Mouse (Mus musculus): Measurements from ENCODE around the gene 2410015M20Rik.
"Not testable (repeated sequence)": the region's sequence is repeated elsewhere in the genome, so short reads cannot be mapped to it uniquely, and the experiment has no call there.

2410015M20Rik gene

DNA sequence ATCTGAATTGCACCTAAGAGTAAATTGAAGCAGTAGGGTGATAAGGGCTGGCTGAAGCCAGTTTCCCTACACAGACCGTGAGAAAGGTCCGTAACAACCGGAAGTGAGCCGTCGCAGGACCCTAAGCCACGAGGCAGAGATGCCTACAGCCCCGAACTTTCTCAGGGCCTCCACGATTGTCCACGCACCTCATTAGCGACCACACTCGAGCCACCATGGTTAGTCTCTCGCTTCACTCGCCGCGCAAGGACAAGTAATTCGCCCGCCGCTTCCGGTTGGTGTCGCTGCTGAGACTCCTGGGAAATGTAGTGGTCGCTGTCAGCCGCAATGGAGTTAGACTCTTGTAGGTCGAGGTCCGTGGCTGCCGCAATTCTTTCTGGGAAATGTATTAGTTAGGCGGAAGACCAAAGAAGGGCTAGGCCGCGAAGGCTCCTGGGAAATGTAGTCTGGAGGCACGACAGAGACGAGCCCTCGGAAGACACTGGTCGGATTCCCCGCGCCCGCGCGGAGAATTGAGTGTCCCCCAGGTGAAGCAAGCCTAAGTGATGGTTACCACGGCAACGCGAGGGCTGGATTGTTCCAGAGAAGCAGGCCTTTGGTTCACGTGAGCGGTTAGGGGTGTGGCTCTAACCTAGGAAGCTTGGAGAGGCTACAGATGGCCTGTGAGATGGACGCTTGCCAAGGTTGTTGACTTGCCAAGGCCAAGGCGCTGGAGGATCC lies at the start of gene 2410015M20Rik:
Gene 2410015M20Rik (minus strand): TSS at position 320 of the 720 bp plus-strand sequence.
- DNase-seq (ENCODE audit: low read depth, low spot score), result peak; percentile 96

DNA sequence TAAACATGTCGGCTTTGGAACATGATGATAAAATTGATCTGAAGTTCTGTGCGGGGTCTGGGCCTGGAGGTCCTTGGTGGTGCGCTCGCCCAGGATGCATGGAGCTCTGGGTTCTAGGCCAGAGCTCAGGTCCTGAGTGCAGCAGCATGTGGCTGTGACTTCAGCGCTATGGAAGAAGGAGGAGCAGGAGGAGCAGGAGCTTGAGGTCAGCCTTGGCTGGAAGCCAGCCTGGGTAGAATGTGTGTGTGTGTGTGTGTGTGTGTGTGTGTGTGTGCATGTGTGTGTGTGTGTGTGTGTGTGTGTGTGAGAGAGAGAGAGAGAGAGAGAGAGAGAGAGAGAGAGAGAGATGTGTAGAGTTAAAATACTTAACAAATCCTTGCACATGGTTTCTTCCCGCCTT lies 46.6 kb upstream of the 2410015M20Rik start:
- no peak for DNase-seq (ENCODE audit: low read depth, low spot score)

DNA sequence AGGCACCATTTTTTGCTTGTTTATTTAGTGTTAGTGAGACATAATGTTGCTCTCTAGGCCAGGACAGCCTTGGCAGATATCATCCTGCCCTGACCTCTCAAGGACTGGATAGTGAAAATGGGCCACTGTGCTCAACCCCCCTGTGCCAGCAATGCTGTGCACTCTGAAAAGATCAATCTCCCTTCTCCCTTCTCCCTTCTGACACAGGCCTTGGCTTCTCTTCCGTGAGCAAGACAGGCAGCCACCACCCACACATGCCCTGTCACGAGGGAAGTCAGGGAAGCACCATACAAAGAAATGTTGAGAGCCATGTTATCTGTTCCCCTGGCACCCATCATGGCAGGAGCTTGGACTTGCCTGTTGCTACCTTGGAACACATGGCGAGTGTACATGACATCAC lies 45.7 kb upstream of the 2410015M20Rik start:
- no peak for DNase-seq (ENCODE audit: low read depth, low spot score)

DNA sequence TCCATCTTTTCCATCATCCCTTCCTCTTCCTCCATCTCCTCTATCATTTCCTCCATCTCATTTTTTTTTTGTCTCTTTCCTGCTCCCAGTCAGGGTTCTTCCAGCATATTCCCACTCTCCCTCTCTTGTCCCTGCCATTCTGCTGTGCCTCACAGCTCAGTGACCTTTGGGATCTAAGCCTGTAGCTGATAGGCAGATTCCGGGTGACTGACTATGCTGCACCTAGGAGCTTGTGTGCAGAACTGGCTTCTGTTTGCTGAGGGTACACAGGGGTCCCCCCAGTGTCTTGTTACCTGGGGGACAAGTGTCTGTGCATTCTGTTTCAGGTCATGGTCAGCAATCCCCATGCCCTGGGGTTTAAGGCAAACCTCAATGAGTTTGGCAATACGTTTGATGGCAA lies 45.2 kb upstream of the 2410015M20Rik start:
- DNase-seq (ENCODE audit: low read depth, low spot score), result no peak

DNA sequence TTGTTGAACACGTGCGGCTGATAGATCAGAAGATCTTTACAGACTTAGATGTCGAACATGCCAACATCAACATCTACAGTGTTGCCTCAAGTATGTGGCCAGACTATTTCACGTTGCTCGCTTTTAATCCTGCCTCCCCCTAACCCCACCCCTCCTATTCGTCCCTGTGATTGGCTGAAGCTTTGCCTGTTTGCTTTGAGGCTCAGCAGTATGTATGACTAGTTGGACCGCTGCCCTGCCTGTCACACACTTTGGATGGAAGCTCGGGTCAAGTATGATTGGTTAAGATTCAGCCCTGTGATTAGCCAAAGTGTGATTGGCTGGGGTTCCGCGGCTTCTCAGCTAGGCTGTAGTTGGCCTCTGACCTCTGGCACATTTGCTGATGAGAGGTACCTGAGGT lies 42.2 kb upstream of the 2410015M20Rik start:
- no peak for DNase-seq (ENCODE audit: low read depth, low spot score)

DNA sequence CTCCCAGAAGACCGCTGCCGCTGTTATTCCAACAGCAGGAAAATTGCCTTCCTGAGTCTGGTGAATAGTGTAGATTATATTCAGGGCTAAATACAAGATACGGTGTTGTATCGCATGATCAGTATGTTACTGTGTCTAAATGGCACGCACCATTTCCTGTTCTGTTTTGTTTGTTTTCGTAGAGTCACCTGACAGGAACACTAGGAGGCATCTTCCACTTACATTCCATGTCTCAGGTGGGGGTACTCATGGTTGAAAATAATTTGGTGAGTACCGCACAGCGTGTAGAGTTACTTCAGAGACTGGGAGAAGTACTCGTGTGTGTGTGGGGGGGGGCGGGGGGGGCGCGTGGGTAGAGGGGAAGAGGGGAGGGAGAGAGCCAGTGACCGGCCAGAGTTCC lies 38.0 kb upstream of the 2410015M20Rik start:
- DNase-seq (ENCODE audit: low read depth, low spot score), result peak; percentile 23

DNA sequence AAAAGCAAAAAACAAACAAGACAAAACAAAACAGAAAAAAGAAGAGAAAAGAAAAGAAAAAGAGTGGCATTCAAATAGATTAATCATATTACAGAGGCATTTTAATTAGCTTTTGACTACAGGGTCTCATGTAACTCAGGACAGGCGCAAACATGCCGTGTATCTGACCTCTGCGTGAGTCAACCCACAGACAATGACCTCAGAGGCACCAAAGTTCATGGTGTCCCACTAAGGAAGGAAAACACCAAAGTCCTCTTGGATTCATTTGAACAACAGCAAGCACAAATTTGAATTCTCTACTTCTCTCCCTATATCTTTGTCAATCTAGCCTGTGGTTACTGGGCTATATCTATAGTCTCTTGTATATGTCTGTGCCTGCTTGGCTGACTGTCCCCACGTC lies 33.7 kb upstream of the 2410015M20Rik start:
- no peak for DNase-seq (ENCODE audit: low read depth, low spot score)

DNA sequence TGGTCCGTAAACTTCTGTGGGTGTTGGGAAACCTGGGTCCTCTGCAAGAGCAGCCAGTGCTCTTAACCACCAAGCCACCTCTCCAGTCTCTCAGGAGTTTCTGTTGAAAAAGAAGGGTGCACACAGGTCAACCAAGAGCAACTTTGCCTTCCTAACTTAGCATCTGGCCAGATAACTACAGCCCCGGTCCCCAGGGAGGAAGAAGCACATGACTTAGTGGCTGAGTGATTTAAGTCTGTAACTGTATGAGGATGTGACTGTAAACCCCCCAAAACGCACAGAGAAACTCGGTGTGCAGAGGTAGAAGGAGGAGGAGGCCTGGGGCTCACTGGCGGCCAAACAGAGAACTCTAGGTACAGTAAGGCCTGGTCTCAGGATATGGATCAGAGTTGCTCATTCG lies 24.5 kb upstream of the 2410015M20Rik start:
- no peak for DNase-seq (ENCODE audit: low read depth, low spot score)

DNA sequence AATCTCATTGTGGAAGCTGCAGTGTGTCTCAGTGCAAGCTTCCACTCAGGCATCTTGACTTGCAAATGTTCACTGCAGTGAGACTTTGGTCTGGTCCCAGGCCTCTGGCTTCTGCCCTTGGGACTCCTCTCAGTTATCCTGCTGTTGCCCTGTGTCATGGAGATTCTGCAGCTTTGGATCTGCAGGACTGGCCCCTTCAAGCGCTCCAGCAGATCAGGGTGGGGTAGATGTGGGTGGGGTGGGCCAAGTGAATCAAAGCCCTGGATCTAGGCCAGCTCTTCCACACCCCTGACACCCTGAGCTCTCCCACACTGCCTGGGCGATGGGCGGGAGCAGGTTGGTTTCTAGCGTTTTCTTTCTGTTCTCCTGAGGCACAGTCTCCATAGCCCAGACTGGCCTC lies 22.2 kb upstream of the 2410015M20Rik start:
- no peak for DNase-seq (ENCODE audit: low read depth, low spot score)

DNA sequence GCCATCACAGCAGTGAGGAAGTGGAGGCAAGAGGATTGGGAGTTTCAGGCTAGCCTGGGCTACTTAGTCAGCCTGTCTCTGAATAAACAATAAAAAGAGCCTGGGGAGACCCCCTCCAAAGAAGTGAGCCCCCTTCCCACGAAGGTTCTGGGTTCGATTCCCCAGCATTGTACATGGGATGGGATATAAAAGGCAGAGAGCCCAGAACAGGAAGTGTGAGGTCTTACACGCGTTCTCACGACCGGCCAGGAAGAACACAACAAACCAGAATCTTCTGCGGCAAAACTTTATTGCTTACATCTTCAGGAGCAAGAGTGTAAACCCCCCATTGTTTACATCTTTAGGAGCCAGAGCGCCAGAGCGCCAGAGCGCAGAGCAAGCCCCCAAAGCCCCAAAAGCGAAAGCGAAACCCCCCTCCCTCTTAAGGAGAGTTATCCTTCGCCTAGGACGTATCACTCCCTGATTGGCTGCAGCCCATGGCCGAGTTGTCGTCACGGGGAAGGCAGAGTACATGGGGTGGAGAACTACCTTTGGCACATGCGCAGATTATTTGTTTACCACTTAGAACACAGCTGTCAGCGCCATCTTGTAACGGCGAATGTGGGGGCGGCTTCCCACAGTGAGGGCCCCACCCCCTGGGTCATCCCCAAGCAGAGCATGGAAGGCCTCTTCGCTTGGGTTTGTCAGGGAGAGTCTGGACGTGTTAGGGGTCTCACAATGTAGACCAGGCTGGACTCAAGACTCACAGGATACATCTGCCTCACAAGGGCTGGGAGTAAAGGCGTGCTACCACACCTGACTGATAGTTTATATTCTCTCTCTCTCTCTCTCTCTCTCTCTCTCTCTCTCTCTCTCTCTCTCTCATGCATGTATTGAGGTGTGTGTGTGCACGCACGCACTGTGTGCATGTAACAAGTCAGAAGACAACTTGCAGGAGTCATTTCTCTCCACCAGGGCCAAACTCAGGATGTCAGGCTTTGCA lies 20.5 kb upstream of the 2410015M20Rik start:
- DNase-seq (ENCODE audit: low read depth, low spot score), result not testable (repeated sequence)

DNA sequence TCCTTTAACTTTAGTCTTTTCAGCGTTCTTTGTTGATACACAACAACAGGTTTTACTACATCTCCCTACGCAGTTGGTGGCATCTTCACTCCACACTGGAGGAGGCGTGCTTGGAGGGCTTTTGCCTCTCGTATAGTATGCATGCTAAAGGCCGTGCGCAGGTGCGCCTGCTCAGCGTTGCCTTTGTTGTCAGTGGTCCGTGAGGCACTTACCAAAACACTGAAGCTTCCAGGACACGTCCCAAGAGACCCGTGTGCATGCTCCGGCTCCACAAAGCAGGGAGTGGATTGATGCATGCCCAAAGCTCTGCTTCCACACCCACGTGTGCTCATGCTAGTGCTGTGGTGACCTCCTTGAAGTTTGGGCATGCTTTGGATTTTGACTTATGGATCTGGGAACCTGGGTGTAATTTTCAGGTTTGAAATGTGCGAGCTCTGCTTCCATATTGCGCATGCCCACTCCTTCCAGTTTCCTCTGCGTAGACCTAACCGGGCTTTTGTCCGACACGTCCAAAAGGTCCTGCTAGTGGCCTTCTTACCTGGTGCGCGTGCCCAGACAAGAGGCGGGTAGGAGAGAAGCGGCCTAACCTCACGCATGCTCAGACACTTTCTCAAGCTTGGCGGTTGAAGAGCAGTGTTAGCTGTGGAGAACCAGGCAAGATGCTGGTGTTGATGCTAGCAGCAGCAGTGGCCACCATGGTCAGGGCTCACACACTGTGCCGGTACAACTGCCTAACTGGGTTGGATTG lies 18.1 kb upstream of the 2410015M20Rik start, which contains the start of gene Catsperd:
Gene Catsperd (plus strand): TSS at position 614 of the 748 bp plus-strand sequence.
- peak; percentile 44 for DNase-seq (ENCODE audit: low read depth, low spot score)

DNA sequence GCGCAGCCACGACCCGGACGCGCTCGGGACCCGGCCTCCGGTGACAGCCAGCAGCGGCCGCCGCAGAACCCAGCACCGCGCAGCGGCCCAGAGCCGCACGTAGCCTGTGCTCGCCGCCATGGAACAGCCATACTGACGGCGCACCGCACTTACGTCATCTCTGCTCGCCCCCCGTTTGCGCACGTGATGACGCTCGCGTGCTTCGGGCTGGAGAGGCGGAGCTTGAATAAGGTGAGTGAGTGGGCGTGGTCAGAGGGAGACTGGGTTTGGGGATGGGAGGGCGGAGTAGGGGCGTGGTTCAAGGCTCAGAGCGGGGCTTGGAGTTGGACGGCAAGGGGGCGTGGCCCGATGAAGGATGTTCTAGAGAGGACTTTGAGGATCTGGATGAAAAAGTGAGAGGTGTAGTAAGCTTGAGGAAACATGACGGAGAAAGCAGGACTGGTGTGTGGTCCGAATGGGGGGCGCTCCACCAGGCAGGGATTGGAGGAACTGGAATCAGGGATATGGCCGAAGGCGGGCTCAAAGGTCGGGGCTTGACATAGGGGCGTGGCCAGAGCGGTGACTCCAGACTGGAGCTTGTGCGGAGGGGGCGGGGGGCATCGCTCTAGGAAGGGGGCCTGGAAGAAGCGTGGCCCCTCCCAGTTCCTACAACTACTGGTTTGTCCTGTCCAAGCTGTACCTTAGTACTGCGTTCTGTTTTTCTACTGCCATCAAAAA lies 17.3 kb upstream of the 2410015M20Rik start, which contains the start of gene Lonp1:
Gene Lonp1 (minus strand): TSS at position 134 of the 717 bp plus-strand sequence.
- DNase-seq (ENCODE audit: low read depth, low spot score), result peak; percentile 100

DNA sequence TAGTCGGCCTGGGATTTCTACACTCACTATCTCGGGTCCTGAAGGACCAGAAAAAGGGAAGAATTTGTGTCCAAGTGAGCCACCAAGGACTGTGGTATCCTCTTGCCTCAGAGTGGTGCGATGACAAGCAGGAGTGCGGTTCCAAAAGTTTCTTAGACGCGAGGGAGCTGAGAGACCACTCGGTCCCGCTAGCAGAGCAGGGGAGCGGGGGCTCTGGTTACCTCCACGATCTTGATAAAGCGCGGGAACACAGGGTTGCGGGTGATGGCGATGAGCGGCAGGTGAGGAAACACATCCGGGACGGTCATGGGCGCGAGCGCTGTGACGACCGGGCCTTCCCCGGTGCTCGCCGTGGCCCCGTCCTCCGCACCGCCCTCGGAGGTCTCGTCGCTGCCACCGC lies 16.7 kb upstream of the 2410015M20Rik start:
- no peak for DNase-seq (ENCODE audit: low read depth, low spot score)

DNA sequence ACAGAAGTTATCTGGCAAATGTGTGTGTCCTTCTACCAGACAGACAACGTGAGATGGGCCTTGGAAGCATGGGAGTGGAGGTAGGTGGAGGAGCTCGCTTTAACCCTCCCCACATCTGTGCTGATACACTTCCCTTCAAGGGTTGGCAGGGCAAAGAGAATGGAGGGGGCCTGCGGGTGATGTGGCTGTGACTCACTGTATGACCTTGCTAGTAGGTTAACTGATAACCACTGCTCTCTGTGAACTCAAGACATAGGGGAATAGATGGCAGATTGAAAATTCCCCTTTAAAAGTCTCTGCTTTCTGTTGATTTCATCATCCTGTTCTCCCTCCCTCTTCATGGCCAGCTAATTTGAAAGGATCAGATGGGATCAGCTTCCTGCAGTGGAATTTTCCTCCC lies 15.9 kb upstream of the 2410015M20Rik start:
- DNase-seq (ENCODE audit: low read depth, low spot score), result no peak

DNA sequence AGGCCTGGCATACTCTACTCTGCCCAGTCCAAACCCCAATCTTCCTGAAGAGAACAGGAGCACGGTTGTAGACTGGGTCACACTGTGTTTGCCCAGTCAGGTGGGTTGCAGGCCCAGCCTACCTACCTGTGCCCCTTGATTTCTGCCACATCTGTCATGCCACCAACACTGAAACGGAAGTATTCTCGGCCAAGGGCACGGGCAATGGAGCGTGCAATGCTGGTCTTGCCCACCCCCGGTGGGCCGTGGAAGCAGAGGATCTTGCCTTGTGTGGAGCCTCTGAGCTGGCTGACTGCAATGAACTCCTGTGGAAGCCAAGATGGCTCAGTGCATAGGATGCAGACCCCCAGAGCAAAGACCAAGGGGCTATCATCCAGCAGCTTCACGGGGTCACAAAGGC lies 8.1 kb upstream of the 2410015M20Rik start:
- DNase-seq (ENCODE audit: low read depth, low spot score), result no peak

DNA sequence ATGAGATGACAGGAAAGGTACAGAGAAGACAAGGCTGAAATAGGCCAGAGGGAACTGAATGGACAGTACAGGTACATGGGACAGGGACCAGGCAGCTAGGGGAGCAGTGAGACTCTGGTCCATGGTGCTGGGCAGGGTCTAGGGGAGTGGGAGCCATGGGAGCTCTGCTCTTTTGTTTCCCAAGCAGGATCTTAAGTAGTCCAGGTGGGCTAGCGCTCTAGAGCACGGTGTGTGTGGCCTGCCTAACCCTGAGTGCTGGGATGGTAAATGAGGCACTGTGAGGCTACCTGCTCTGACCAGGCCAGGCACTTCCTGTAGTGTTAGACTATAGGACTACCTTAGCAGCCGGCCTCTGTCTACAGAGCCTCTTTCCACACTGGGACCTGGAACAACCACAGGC lies 7.2 kb upstream of the 2410015M20Rik start:
- DNase-seq (ENCODE audit: low read depth, low spot score), result no peak

DNA sequence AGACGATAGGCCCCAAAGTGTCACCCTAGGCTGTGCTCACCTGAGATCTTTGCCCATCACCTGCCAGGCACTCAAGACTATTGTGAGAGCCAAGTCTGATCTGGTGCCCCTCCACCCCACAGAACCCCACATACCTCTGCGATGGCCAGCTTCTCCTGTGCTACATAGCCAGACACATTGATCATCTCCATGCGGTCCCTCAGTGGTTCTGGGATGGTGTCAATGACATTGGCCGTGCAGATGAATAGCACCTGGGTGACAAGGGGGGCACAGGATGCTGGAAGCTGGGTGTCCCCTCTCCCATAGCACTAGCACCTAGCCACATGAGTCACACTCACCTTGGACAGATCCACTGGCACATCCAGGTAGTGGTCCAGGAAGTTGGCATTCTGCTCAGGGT lies 6.2 kb upstream of the 2410015M20Rik start:
- DNase-seq (ENCODE audit: low read depth, low spot score), result no peak

DNA sequence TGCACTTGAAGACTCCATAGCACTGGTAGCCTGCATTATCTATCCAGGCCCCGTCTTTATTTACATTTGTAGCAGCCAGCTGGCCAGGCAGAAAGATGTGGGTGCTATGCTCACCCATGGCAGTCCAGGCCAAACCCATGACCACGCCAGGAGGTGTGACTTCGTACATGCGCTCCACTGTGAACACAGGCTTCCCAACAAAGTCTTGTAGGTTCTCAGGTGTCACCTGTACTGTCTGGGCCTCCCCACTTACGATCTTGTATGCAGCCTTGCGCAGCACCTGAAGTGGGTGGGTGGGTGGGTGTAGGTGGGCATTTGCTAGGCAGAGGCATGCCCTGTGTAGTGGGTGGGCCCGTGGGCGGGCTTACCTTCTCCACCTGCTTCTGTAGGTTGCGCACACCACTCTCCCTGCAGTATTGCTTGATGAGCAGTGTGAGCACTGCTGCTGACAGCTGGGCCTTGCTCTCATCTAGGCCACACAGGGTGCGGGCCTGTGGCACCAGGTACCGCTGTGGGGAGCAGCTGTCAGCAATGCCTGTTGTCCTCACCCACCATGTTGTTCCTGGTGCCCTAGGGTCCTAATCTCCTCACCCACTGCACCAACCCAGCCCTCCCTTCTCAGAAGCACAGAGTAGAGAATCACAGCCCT lies 5.7 kb upstream of the 2410015M20Rik start:
- peak; percentile 14 for DNase-seq (ENCODE audit: low read depth, low spot score)

DNA sequence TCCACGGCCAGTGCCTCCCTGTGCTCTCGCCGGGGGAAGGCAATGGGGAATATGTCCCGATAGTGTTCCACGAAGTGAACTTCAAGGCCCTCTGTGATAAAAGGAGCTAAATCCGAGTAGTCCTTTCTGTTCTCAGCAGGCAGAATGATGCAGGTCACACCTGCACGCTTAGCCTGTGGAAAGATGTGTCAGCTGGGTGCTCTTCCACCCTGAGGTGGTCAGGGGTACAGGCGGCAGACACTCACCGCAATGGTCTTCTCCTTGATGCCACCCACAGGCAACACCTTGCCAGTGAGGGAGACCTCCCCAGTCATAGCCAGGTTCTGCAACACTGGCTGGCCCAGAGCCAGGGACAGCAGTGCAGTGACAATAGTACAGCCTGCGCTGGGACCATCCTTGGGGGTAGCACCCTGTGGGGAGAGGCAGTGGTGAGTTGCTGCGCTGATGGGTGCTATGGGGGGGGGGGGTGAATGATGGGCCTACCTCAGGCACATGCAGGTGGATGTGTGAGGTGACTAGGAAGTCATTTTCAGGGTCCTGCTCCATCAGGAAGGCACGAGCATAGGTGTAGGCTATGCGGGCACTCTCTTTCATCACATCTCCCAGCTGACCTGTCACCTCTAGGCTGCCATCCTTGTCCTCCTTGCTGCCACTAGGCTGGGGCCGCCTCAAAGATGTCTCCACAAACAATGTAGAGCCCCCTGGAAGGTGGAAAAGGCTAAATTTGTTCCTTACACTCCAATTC lies 5.0 kb upstream of the 2410015M20Rik start:
- DNase-seq (ENCODE audit: low read depth, low spot score), result peak; percentile 35

DNA sequence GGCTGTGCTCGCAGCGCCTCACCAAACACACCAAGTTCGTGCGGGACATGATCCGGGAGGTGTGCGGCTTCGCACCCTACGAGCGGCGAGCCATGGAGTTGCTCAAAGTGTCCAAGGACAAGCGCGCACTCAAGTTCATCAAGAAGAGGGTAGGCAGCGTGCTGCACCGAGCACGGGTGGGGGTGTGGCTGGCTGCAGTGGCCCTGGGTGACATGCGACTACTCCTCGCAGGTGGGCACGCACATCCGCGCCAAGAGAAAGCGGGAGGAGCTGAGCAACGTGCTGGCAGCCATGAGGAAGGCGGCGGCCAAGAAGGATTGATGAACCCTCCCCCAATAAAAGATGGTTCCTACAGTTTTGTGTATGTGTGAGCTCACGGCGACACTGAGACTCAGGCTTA lies 4.3 kb upstream of the 2410015M20Rik start:
- DNase-seq (ENCODE audit: low read depth, low spot score), result peak; percentile 60
